Mouse (Mus musculus): ENCODE results near the gene Fmo1. TPM values are rescaled to one million over a fixed set of nuclear protein-coding genes. Genes with fewer than 3 reads are reported as not detected.
"Not testable (repeated sequence)": the region's sequence is repeated elsewhere in the genome, so short reads cannot be mapped to it uniquely, and the experiment has no call there.

Fmo1 gene
- polyA plus RNA-seq, 1 experiment from 2014 or later = 42.2 TPM

- no peak overlapping the region for H3K4me2 ChIP-seq (ENCODE audit: low read length)
- no peak for ATAC-seq
- H3K4me3 ChIP-seq (ENCODE audit: low read length) = no peak overlapping the region
- no peak overlapping the region for H3K9ac ChIP-seq (ENCODE audit: low read depth, low read length)
- no peak overlapping the region for H3K27ac ChIP-seq (ENCODE audit: low read depth, low read length)
- H3K4me1 ChIP-seq (ENCODE audit: control insufficient read depth, insufficient read depth, low read depth, low read length) = no peaks in the 10 kb centered on the region
- no peaks in the 10 kb centered on the region for H3K9me3 ChIP-seq (ENCODE audit: control insufficient read depth, low read length)
- no peaks in the 10 kb centered on the region for H3K36me3 ChIP-seq (ENCODE audit: control insufficient read depth, insufficient read depth, low read length)
- no peaks in the 10 kb centered on the region for H3K27me3 ChIP-seq (replicated peaks; ENCODE audit: control insufficient read depth, insufficient read depth, low read length)
- WGBS = 79% methylated on average over 7 of the region's 7 CpGs
Observed at GRCm38 (mm10) chr1:162783669-162784248, 82.7 kb downstream of the Fmo1 start.

- H3K27me3 ChIP-seq (replicated peaks; ENCODE audit: control insufficient read depth, insufficient read depth, low read length); H3K9ac ChIP-seq (ENCODE audit: low read depth, low read length); H3K4me1 ChIP-seq (ENCODE audit: control insufficient read depth, insufficient read depth, low read depth, low read length); ATAC-seq; H3K4me2 ChIP-seq (ENCODE audit: low read length); H3K4me3 ChIP-seq (ENCODE audit: low read length); H3K36me3 ChIP-seq (ENCODE audit: control insufficient read depth, insufficient read depth, low read length); H3K9me3 ChIP-seq (ENCODE audit: control insufficient read depth, low read length); H3K27ac ChIP-seq (ENCODE audit: low read depth, low read length): not testable (repeated sequence)
- WGBS = 82% methylated on average over 2 of the region's 2 CpGs
Observed at GRCm38 (mm10) chr1:162781035-162781434, 85.4 kb downstream of the Fmo1 start.

Other genes starting within 250 kb of the Fmo1 start
- 0.10 and 0.12 TPM in 2 replicates for gene Myoc, start 227.5 kb downstream of the Fmo1 start, polyA plus RNA-seq (2015; fragmentation: Nextera tagmentation; extraction: Ambion mirVana)
- gene Myocos, start 208.4 kb downstream of the Fmo1 start, polyA plus RNA-seq (2015; fragmentation: Nextera tagmentation; extraction: Ambion mirVana) = not detected in 2 replicates
- 104 and 117 TPM in 2 replicates for gene Prrc2c, start 126.1 kb downstream of the Fmo1 start, polyA plus RNA-seq (2015; fragmentation: Nextera tagmentation; extraction: Ambion mirVana)
- 0.54 and 0.78 TPM in 2 replicates for gene Fmo4, start 52.6 kb downstream of the Fmo1 start, polyA plus RNA-seq (2015; fragmentation: Nextera tagmentation; extraction: Ambion mirVana)
- 0.09 and 0.29 TPM in 2 replicates for gene Fmo2, start 32.1 kb upstream of the Fmo1 start, polyA plus RNA-seq (2015; fragmentation: Nextera tagmentation; extraction: Ambion mirVana)
- gene Fmo6, start 70.9 kb upstream of the Fmo1 start, polyA plus RNA-seq (2015; fragmentation: Nextera tagmentation; extraction: Ambion mirVana) = 0.07 TPM in 1 of 2 replicates, not detected in the other
- gene Fmo3, start 117.9 kb upstream of the Fmo1 start, polyA plus RNA-seq (2015; fragmentation: Nextera tagmentation; extraction: Ambion mirVana) = not detected in 2 replicates
- gene Mroh9, start 219.1 kb upstream of the Fmo1 start, polyA plus RNA-seq (2015; fragmentation: Nextera tagmentation; extraction: Ambion mirVana) = not detected in 2 replicates